Mouse (Mus musculus) limb, embryonic 13.5 days (tissue): ENCODE results near the gene Atad3a. TPM values are rescaled to one million over a fixed set of nuclear protein-coding genes. Genes with fewer than 3 reads are reported as not detected.
"Not testable (repeated sequence)": the region's sequence is repeated elsewhere in the genome, so short reads cannot be mapped to it uniquely, and the experiment has no call there.

Experiments used
- ATAC-seq: fragments of 200-750 bp; cut with Nextera tagmentation; 2 replicates; pipeline ENCODE4 v1.8.0; 2017; ENCODE audit warnings: low read depth, moderate number of reproducible peaks, moderate TSS enrichment; ENCODE audit not compliant: low FRiP score
- H3K27ac ChIP-seq: fragments of 300-500 bp; sonication (generic); 2 replicates; pipeline ENCODE4 v1.5.1; 2015; ENCODE audit warnings: inconsistent platforms, mild to moderate bottlenecking, moderate library complexity
- H3K27me3 ChIP-seq: fragments of 300-500 bp; sonication (generic); 2 replicates; pipeline ENCODE4 v1.6.1; 2015; ENCODE audit warnings: mild to moderate bottlenecking, inconsistent platforms
- H3K36me3 ChIP-seq: fragments of 300-500 bp; sonication (generic); 2 replicates; pipeline ENCODE4 v1.6.1; 2015; ENCODE audit warnings: inconsistent platforms, mild to moderate bottlenecking, moderate library complexity
- H3K4me1 ChIP-seq: fragments of 300-500 bp; sonication (generic); 2 replicates; pipeline ENCODE4 v1.6.1; 2015; ENCODE audit warnings: inconsistent platforms
- H3K4me2 ChIP-seq: fragments of 300-500 bp; sonication (generic); replicated peaks from 2 replicates; pipeline ENCODE4 v1.6.1; 2015; ENCODE audit warnings: inconsistent platforms, mild to moderate bottlenecking, moderate library complexity
- H3K4me3 ChIP-seq: fragments of 300-500 bp; sonication (generic); 2 replicates; pipeline ENCODE4 v1.5.1; 2015; ENCODE audit warnings: moderate library complexity, mild to moderate bottlenecking, inconsistent platforms
- H3K9ac ChIP-seq: fragments of 300-500 bp; sonication (generic); 2 replicates; pipeline ENCODE4 v1.6.1; 2015; ENCODE audit warnings: mild to moderate bottlenecking, inconsistent platforms
- H3K9me3 ChIP-seq: fragments of 300-500 bp; sonication (generic); 2 replicates; pipeline ENCODE4 v1.6.1; 2016; ENCODE audit warnings: inconsistent platforms
- WGBS: fragments of 180-500 bp; shearing (Covaris S2); methylation state at CpG from one replicate; pipeline ENCODE4 v1.1.7; 2015; 5-methylcytosine and 5-hydroxymethylcytosine counted together
- polyA plus RNA-seq: library from polyadenylated mRNA; unstranded; fragments of >200 nt; fragmentation: Nextera tagmentation; extraction: Ambion mirVana; gene quantifications from 2 replicates; pipeline ENCODE4 v1.2.1, GENCODE M21; 2015

The Atad3a gene
- polyA plus RNA-seq, 1 experiment from 2014 or later, result 94.4 TPM

DNA sequence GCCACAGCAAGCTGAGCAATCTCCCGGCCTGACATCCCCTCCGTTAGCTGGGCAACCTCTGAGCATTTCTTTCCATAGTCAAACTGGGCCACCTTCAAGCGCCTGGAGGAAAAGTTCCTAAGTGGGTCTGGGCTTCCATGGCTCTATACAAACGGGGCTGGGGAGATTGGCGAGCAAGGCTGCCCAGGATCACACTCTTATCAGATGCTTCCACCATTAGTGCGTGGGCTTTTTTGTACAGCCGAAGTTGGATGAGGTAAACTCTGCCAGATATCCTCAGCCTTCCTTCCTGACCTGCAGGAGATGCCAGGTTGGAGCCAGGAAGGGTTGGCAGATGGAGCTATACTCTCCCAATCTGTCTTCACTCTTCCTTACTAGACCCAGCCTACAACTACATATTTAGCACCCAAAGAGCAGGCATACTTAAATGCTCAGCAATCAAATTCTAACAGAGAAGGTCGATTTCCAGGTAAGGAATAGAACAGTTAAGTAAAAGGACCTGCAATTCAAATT lies 14.8 kb downstream of the Atad3a start:
- Histone ChIP-seq H3K4me2 (no peak overlapping the region), H3K4me1 (no peaks in the 10 kb centered on the region), H3K4me3 (no peak overlapping the region), H3K27ac (no peak overlapping the region), H3K9ac (no peak overlapping the region), H3K27me3 (no peaks in the 10 kb centered on the region), H3K9me3 (no peaks in the 10 kb centered on the region), H3K36me3 (peaks cover 99% of the 10 kb centered on the region)
- WGBS, result 88% methylated on average over 8 of the region's 8 CpGs
- ATAC-seq, result no peak

DNA sequence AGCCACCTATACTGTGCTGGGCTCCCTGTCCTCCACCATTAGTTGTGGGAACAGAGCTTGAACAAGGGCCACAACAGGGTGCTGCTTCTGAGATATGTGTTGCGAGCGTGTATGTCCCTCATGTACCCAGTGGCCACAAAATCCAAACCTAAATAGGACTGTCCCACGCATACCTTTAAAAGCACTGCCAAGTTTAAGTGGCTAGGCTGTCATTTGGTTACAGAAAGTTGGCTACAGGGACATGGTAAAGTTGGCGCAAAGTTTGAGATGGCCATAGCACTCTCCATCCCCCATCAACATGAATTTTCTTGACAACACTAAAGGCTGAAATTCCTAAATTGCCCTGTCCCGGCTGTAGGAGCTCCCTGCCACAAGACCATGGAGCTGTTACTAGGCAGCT lies 15.8 kb downstream of the Atad3a start:
- Histone ChIP-seq H3K4me1 (no peaks in the 10 kb centered on the region), H3K9ac (no peak overlapping the region), H3K27me3 (no peaks in the 10 kb centered on the region), H3K4me3 (no peak overlapping the region), H3K9me3 (no peaks in the 10 kb centered on the region), H3K4me2 (no peak overlapping the region), H3K36me3 (peaks cover 99% of the 10 kb centered on the region), H3K27ac (no peak overlapping the region)
- no peak for ATAC-seq
- WGBS, result 91% methylated on average over 5 of the region's 5 CpGs

DNA sequence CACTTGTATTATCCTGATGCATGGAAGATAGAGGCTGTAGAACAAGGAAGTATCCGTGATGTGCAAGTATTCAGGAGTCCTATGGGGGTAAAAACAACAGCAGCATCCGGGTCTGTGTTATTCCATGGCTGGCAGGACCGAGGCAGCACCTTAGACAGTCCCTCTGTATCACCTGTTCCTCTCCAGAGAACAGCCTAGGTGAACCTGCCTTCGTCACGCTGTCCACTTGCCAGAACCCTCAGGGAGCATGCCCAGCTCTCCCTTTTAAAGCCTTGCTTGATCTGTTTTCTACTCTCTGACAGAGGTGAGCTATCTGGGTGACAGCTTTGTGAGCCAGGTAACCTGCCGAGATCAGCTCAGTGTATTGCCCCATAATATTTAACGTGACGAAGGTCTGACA lies 16.4 kb downstream of the Atad3a start:
- Histone ChIP-seq H3K9ac (no peak overlapping the region), H3K4me3 (no peak overlapping the region), H3K4me2 (no peak overlapping the region), H3K9me3 (no peaks in the 10 kb centered on the region), H3K27ac (no peak overlapping the region), H3K36me3 (peaks cover 99% of the 10 kb centered on the region), H3K27me3 (no peaks in the 10 kb centered on the region), H3K4me1 (no peaks in the 10 kb centered on the region)
- WGBS, result 92% methylated on average over 8 of the region's 8 CpGs
- ATAC-seq, result no peak

DNA sequence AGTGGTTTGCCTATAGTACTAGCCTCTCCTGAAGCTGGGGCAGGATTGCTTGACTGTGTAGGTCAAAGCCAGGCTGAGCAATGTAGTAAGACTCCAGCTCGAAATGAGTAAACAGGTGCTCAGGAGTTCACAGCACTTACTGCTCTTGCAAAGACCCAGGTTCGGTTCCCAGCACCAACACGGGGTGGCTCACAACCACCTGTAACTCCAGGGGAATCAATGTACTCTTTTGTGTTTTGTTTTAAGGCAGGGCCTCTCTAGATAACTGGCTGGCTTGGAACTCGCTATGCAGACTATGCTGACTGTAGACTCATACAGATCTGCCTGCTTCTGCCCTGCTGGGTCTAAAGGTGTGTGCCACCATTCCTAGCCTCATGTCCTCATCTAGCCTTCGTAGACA lies 18.2 kb downstream of the Atad3a start:
- Histone ChIP-seq H3K27ac (no peak overlapping the region), H3K9ac (no peak overlapping the region), H3K4me3 (no peak overlapping the region), H3K27me3 (no peaks in the 10 kb centered on the region), H3K9me3 (no peaks in the 10 kb centered on the region), H3K4me1 (no peaks in the 10 kb centered on the region), H3K36me3 (peaks cover 89% of the 10 kb centered on the region), H3K4me2 (no peak overlapping the region)
- ATAC-seq, result no peak
- 96% methylated on average over 5 of the region's 5 CpGs for WGBS

DNA sequence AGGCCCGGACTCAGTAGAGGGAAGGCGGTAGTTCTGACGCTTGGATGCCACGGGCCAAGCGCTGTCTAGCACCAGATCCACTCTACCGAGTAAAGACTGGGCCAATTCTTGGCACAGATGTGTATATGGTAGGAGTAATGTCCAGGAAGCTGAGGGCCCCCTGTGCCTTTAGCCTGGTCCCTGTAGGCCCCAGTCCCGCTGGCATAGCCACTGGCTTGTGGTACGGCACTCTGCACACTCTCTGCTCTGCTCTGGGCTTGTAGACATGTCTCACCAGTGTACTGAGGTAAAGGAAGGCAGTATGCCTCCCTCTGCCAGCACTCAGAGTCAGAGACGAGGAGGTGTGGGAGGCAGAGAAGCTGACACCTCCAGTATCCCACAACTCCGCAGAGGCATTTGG lies 20.2 kb downstream of the Atad3a start:
- H3K4me3 ChIP-seq, H3K27me3 ChIP-seq, H3K9ac ChIP-seq, H3K9me3 ChIP-seq, H3K27ac ChIP-seq, ATAC-seq, H3K4me2 ChIP-seq, H3K4me1 ChIP-seq: not testable (repeated sequence)
- H3K36me3 ChIP-seq, result peaks cover 82% of the 10 kb centered on the region
- WGBS, result 92% methylated on average over 10 of the region's 10 CpGs

DNA sequence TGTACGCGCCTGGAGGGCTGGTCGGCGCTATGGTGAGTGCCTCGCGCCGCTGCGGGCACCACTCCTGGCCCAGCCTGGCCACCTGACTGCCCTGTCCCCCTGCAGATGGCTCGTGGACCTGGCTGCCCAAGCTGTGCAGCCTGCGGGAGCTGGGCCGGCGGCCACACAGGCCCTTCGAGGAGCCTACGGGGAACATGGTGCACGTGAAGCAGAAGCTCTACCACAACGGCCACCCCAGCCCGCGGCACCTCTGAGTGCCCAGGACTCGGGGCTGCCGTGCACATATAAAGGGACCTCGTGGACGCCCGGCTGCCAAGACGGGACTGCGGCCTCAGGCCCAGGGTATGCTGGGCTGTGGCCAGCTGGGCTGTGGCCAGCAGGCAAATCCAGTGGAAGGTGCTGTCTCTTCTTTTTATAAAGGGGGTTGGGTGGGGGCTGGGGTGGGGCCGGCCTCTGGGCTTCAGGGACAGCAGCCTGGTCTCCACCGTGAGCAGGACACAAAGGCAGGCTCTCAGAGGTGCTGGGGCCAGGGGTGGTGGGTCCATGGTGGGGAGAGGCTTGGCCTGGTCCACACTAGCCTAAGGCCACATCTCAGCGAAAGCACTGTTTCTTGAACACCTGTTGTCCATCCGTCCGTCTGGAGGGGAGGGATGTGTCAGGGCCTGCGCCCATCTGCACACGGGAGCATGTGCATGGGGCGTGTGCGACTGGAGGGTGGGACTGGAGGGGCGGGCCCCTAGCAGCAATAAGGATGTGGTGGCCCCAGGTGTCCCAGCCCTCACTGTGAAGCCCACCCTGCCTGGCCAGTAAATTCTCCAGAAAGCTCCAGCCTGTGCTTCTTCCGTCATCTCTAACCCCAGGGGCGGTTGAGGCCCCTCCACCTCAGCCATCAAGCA lies 20.9 kb downstream of the Atad3a start:
- 80% methylated on average over 36 of the region's 37 CpGs for WGBS
- Histone ChIP-seq H3K4me3 (no peak overlapping the region), H3K9me3 (no peaks in the 10 kb centered on the region), H3K27me3 (no peaks in the 10 kb centered on the region), H3K4me2 (no peak overlapping the region), H3K36me3 (peaks cover 75% of the 10 kb centered on the region), H3K27ac (no peak overlapping the region), H3K9ac (no peak overlapping the region), H3K4me1 (peaks cover 10% of the 10 kb centered on the region)
- ATAC-seq, result no peak

DNA sequence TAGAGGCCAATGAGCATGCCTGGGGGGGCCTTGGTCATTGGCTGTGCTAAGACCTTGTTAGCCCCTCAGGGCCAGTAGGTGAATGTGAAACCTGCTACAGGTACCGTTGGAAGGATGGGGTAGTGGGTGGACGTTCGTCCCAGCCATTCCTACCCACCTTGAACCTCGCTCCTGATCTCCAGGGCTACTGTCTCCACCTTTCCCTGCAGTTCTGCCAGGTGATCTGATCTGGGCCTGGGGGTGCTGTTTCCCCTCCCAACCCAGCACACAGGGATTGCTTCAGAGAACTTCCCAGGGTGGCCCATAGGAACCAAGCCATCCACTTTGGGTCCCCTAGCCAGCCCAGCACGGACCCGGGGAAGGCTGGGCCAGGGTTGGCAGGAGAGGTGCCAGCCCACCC lies 21.7 kb downstream of the Atad3a start:
- no peaks in the 10 kb centered on the region for H3K9me3 ChIP-seq
- H3K36me3 ChIP-seq, result peaks cover 67% of the 10 kb centered on the region
- no peak overlapping the region for H3K27ac ChIP-seq
- no peak overlapping the region for H3K9ac ChIP-seq
- peaks cover 10% of the 10 kb centered on the region for H3K4me1 ChIP-seq
- no peak overlapping the region for H3K4me3 ChIP-seq
- WGBS, result 72% methylated on average over 6 of the region's 6 CpGs
- H3K27me3 ChIP-seq, result no peaks in the 10 kb centered on the region
- no peak overlapping the region for H3K4me2 ChIP-seq
- ATAC-seq, result no peak

DNA sequence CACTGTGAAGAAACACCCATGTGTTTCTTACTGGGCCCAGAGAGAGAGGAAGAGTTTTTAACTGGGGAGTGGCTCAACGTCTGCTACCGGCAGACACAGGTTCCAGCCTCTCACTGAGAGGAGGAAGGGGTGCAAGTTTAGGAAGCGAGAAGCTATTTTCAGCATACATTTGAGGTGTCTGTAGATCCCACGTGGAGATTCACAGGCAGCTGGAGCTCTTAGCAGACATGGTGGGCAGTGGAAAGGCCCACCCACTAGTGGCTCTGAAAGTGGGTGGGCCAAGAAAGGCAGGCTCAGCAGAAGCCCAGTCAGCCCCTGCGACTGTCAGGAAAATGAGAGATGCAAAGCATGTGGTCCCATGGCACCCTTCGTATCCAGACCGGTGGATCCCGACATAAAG lies 22.6 kb downstream of the Atad3a start:
- no peak overlapping the region for H3K4me2 ChIP-seq
- ATAC-seq, result no peak
- WGBS, result 63% methylated on average over 8 of the region's 8 CpGs
- peaks cover 61% of the 10 kb centered on the region for H3K36me3 ChIP-seq
- H3K27me3 ChIP-seq, result no peaks in the 10 kb centered on the region
- no peak overlapping the region; the same call in 1 of the 2 replicates for H3K9ac ChIP-seq
- H3K4me1 ChIP-seq, result peaks cover 18% of the 10 kb centered on the region
- H3K27ac ChIP-seq, result no peak overlapping the region
- H3K4me3 ChIP-seq, result no peak overlapping the region
- no peaks in the 10 kb centered on the region for H3K9me3 ChIP-seq

DNA sequence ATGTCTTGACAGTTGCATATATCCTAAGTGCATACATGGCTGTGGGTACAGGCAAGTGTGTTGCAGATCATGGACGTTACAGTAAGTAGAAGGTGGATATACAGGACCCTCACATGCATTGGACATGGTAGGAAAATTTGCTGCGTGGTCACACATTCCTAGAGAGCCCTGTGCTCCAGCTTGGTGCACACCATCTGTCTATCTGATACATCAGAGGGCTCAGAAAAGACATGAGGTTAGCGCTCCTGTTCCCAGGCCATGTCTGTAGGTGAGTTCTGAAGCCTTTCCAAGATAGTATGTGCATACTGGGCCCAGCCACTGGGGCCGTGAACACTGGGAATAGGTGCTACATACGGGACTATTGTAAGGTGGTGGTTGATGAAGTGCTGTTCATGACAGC lies 24.5 kb downstream of the Atad3a start:
- H3K9ac ChIP-seq, result 0 out of 2 replicates have a peak overlapping the region, but pooled peaks have one; percentile 85
- peaks cover 55% of the 10 kb centered on the region for H3K36me3 ChIP-seq
- 87% methylated on average over 5 of the region's 5 CpGs for WGBS
- peaks cover 20% of the 10 kb centered on the region for H3K4me1 ChIP-seq
- no peaks in the 10 kb centered on the region for H3K9me3 ChIP-seq
- ATAC-seq, result no peak
- H3K4me3 ChIP-seq, result peak overlapping the region; percentile 82
- peak overlapping the region; percentile 92 for H3K4me2 ChIP-seq
- no peak overlapping the region for H3K27ac ChIP-seq
- no peaks in the 10 kb centered on the region for H3K27me3 ChIP-seq

DNA sequence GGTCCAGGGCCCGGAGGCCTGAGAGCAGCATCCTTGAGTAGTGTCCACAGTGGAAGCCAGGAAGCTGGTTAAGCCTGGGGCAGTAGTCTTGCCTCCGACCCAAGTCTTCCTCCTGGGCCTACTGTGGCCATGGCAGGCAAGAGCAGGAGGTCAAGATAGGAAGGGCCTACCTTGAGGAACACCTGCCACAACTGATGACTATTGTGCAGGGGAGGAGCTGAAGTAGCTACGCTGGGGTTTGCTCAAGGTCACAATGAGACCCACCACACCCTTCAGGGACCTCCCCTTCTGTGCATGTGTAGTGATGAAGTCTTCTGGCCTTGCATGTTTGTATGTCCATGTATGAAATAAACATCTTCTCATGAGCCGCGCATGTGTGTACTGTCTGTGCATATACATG lies 25.1 kb downstream of the Atad3a start:
- WGBS, result 65% methylated on average over 5 of the region's 5 CpGs
- peak overlapping the region; percentile 44; the same call in 1 of the 2 replicates for H3K27ac ChIP-seq
- peak overlapping the region; percentile 92 for H3K4me2 ChIP-seq
- ATAC-seq, result no peak
- peak overlapping the region; percentile 85 for H3K9ac ChIP-seq
- peaks cover 20% of the 10 kb centered on the region for H3K4me1 ChIP-seq
- H3K9me3 ChIP-seq, result no peaks in the 10 kb centered on the region
- H3K4me3 ChIP-seq, result peak overlapping the region; percentile 82
- H3K27me3 ChIP-seq, result no peaks in the 10 kb centered on the region
- peaks cover 53% of the 10 kb centered on the region for H3K36me3 ChIP-seq

DNA sequence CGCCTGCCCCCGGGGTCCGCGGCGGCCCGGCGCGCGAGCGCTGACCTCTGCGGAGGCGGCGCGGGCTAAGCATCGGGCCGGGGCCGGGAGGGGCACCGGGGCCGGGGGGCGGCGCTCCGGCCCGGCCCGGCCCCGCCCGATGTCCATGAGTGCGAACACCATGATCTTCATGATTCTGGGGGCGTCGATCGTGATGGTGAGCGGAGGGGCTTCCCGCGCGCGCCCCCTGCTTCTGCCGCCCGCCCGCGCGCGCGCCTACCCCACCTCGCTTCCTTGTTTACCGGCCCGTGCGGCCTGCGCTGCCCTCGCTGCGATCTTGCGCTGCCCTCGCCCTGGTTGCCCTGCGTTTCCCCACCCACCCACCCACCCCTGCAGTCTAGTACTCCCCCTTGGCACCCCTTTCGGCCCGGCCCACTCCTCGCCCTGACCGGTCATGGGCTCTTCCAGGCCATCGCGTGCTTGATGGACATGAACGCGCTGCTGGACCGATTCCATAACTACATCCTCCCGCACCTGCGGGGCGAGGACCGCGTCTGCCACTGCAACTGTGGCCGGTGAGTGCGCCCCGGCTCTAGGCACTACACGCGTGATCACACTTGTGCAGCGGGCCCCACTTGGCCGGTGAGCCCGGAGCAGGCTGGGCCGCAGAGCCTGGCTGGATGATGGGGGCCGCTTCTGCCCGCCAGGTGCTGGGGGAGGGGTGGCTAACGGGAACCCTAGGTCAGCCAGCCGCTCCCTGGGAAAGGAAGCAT lies 25.8 kb downstream of the Atad3a start:
- 1% methylated on average over 51 of the region's 79 CpGs for WGBS
- Histone ChIP-seq H3K4me3 (peak overlapping the region; percentile 82), H3K4me2 (peak overlapping the region; percentile 92), H3K9ac (peak overlapping the region; percentile 85), H3K27ac (peak overlapping the region; percentile 93), H3K4me1 (peaks cover 20% of the 10 kb centered on the region), H3K27me3 (no peaks in the 10 kb centered on the region), H3K36me3 (peaks cover 52% of the 10 kb centered on the region), H3K9me3 (no peaks in the 10 kb centered on the region)
- peak; percentile 76 for ATAC-seq

DNA sequence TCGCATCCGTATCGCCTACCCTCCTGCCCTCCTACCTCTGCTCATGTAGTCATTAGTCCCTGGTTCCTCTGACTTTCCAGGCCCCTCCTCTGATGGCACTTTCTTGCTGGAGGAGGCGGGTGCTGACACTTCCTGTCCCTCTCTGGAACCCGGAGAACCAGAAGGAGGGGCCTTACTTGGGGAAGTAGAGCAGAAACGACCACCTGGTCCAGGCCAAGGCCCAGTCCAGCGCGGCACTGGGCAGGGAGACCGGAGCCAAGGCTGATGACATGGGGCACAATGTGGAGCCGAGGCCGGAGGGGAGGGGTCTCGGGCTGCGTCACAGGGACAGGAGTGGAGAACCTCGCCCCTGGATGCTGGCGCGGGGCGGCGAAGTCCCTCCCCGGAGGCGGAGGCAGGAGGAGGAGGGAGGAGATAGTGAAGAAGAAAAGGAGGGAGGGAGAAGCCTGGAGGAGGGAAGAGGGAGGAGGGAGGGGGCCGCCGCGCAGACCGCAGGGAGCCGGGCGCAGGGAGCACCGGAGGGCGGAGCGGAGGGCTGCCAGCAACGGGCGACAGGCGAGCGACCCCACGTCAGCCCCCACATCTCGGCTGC lies 26.4 kb downstream of the Atad3a start, which contains the start of gene Tmem240:
Gene Tmem240 (plus strand): TSS at position 451 of the 592 bp plus-strand sequence.
- Histone ChIP-seq H3K4me1 (peaks cover 20% of the 10 kb centered on the region), H3K9ac (peak within 1 kb of the TSS; percentile 85), H3K27ac (peak within 1 kb of the TSS; percentile 93), H3K27me3 (no peaks in the 10 kb centered on the region), H3K4me3 (peak within 1 kb of the TSS; percentile 82), H3K36me3 (peaks cover 45% of the 10 kb centered on the region), H3K9me3 (no peaks in the 10 kb centered on the region), H3K4me2 (peak within 1 kb of the TSS; percentile 92)
- ATAC-seq, result peak; percentile 91
- WGBS, result 1% methylated on average over 26 of the region's 35 CpGs
